Mouse (Mus musculus): Measurements from ENCODE around the gene Fgfr2.

Fgfr2 gene

GRCm38 (mm10) chr7:132939118-132939517 is 184.0 kb downstream of the Fgfr2 start:
- no peaks in the 10 kb centered on the region for H3K4me1 ChIP-seq (replicated peaks; ENCODE audit: low read depth, low read length)
- no peak overlapping the region for H3K4me3 ChIP-seq (replicated peaks; ENCODE audit: low read length)
- H3K9me3 ChIP-seq (ENCODE audit: low read length) = no peaks in the 10 kb centered on the region
- no peaks in the 10 kb centered on the region for H3K27me3 ChIP-seq (ENCODE audit: insufficient read depth, low read length)
- TF ChIP-seq CTCF (conservative IDR thresholded peaks at IDR 0.05; ENCODE audit: low read length) (no peak), NANOG (IDR thresholded peaks at IDR 0.05; ENCODE audit: borderline replicate concordance, low read length) (no peak), POU5F1 (IDR thresholded peaks at IDR 0.05; ENCODE audit: borderline replicate concordance, low read length) (no peak)
- no peaks in the 10 kb centered on the region for H3K36me3 ChIP-seq (ENCODE audit: insufficient read depth, low read length)

GRCm38 (mm10) chr7:132934743-132935142 is 188.4 kb downstream of the Fgfr2 start:
- Histone ChIP-seq H3K36me3 (ENCODE audit: insufficient read depth, low read length) (no peaks in the 10 kb centered on the region), H3K4me1 (replicated peaks; ENCODE audit: low read depth, low read length) (peaks cover 14% of the 10 kb centered on the region), H3K4me3 (replicated peaks; ENCODE audit: low read length) (no peak overlapping the region), H3K27me3 (ENCODE audit: insufficient read depth, low read length) (no peaks in the 10 kb centered on the region), H3K9me3 (ENCODE audit: low read length) (no peaks in the 10 kb centered on the region)
- TF ChIP-seq CTCF (conservative IDR thresholded peaks at IDR 0.05; ENCODE audit: low read length) (no peak), NANOG (IDR thresholded peaks at IDR 0.05; ENCODE audit: borderline replicate concordance, low read length) (no peak), POU5F1 (IDR thresholded peaks at IDR 0.05; ENCODE audit: borderline replicate concordance, low read length) (no peak)

GRCm38 (mm10) chr7:132933331-132933730 is 189.8 kb downstream of the Fgfr2 start:
- Histone ChIP-seq H3K36me3 (ENCODE audit: insufficient read depth, low read length) (no peaks in the 10 kb centered on the region), H3K27me3 (ENCODE audit: insufficient read depth, low read length) (no peaks in the 10 kb centered on the region)

GRCm38 (mm10) chr7:132931560-132932351 is 191.4 kb downstream of the Fgfr2 start:
- Histone ChIP-seq H3K9me3 (ENCODE audit: low read length) (no peaks in the 10 kb centered on the region), H3K36me3 (ENCODE audit: insufficient read depth, low read length) (no peaks in the 10 kb centered on the region), H3K4me3 (replicated peaks; ENCODE audit: low read length) (peak overlapping the region; percentile 92), H3K27me3 (ENCODE audit: insufficient read depth, low read length) (no peaks in the 10 kb centered on the region), H3K4me1 (replicated peaks; ENCODE audit: low read depth, low read length) (peaks cover 14% of the 10 kb centered on the region)
- TF ChIP-seq NANOG (IDR thresholded peaks at IDR 0.05; ENCODE audit: borderline replicate concordance, low read length) (no peak), CTCF (conservative IDR thresholded peaks at IDR 0.05; ENCODE audit: low read length) (no peak), POU5F1 (IDR thresholded peaks at IDR 0.05; ENCODE audit: borderline replicate concordance, low read length) (no peak)

More at GRCm38 (mm10) chr7:132933331-132933730, 189.8 kb downstream of the Fgfr2 start:
- TF ChIP-seq POU5F1 (IDR thresholded peaks at IDR 0.05; ENCODE audit: borderline replicate concordance, low read length) (no peak), CTCF (conservative IDR thresholded peaks at IDR 0.05; ENCODE audit: low read length) (no peak), NANOG (IDR thresholded peaks at IDR 0.05; ENCODE audit: borderline replicate concordance, low read length) (no peak)
- Histone ChIP-seq H3K4me1 (replicated peaks; ENCODE audit: low read depth, low read length) (peaks cover 14% of the 10 kb centered on the region), H3K9me3 (ENCODE audit: low read length) (no peaks in the 10 kb centered on the region), H3K4me3 (replicated peaks; ENCODE audit: low read length) (no peak overlapping the region)

DNA sequence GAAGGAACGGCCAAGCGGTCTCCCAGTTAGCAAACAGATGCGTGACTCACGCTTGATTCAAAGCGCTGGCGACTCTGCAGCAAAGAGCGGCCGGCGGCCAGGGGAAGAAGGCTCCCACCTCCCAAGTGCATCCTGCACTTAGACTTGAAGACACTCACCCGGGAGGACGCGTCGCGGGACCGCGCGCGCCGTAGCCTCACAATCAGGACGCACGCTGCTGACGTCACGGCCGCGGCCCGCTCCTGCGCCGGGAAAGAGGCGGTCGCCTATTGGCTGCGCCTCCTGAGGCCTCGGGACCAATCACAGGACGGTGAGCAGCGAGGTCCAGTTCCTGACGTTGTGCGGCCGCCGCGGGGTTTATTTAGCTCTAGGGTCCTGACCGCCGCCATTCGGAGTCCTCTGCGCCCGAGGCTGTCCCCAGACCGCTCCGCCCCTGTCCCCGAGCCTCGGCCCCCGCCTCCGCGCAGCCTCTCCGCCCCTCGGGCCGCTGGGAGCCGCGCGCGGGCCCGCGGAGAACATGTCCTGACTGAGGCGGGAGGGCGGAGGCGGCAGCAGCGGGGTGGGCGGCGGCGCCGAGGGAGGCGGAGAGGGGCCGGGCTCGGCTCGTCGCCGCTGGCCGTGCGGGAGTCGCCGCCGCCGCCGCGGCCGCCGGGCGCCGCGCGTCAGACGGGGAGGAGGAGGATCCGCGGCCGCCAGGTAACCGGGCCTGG is 192.1 kb downstream of the Fgfr2 start, which contains the start of gene Zranb1:
Zranb1 (plus strand) TSS at position 293 of the 710 bp plus-strand sequence.
- TF ChIP-seq NANOG (IDR thresholded peaks at IDR 0.05; ENCODE audit: borderline replicate concordance, low read length) = no peak
- no peak for TF ChIP-seq CTCF (conservative IDR thresholded peaks at IDR 0.05; ENCODE audit: low read length)
- no peak for TF ChIP-seq POU5F1 (IDR thresholded peaks at IDR 0.05; ENCODE audit: borderline replicate concordance, low read length)
- Histone ChIP-seq H3K27me3 (ENCODE audit: insufficient read depth, low read length) (0 out of 2 replicates have a peak, but pooled peaks cover under 1% of the 10 kb centered on the region), H3K36me3 (ENCODE audit: insufficient read depth, low read length) (no peaks in the 10 kb centered on the region), H3K4me3 (replicated peaks; ENCODE audit: low read length) (peak within 1 kb of the TSS; percentile 92), H3K4me1 (replicated peaks; ENCODE audit: low read depth, low read length) (peaks cover 14% of the 10 kb centered on the region), H3K9me3 (ENCODE audit: low read length) (no peaks in the 10 kb centered on the region)

DNA sequence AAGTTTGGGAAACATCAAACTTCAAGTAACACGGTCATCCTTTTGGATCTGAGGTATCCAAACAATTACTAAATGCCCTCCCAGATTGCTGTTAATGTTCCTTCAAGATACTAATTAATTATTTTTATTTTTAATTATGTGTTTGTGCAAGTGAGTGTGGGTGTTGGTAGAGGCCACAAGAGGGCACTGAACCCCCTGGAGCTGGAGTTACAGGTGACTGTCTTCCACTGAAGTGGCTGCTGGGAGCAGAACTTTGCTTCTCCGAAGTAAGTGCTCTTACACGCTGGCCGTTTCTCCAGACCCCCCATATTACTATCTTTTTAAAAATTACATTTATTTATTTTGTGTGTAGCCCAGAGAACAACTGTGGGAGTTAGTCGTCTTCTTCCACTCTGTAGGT is 193.1 kb downstream of the Fgfr2 start:
- H3K9me3 ChIP-seq (ENCODE audit: low read length) = no peaks in the 10 kb centered on the region
- H3K36me3 ChIP-seq (ENCODE audit: insufficient read depth, low read length) = no peaks in the 10 kb centered on the region
- H3K4me3 ChIP-seq (replicated peaks; ENCODE audit: low read length) = peak overlapping the region; percentile 92
- TF ChIP-seq CTCF (conservative IDR thresholded peaks at IDR 0.05; ENCODE audit: low read length) = peak; percentile 46
- no peak for TF ChIP-seq POU5F1 (IDR thresholded peaks at IDR 0.05; ENCODE audit: borderline replicate concordance, low read length)
- no peak for TF ChIP-seq NANOG (IDR thresholded peaks at IDR 0.05; ENCODE audit: borderline replicate concordance, low read length)
- H3K4me1 ChIP-seq (replicated peaks; ENCODE audit: low read depth, low read length) = peaks cover 14% of the 10 kb centered on the region
- H3K27me3 ChIP-seq (ENCODE audit: insufficient read depth, low read length) = peaks cover 8% of the 10 kb centered on the region

GRCm38 (mm10) chr7:132927201-132927600 is 195.9 kb downstream of the Fgfr2 start:
- H3K9me3 ChIP-seq (ENCODE audit: low read length) = no peaks in the 10 kb centered on the region
- peaks cover 2% of the 10 kb centered on the region; the same call in 1 of the 2 replicates for H3K4me1 ChIP-seq (replicated peaks; ENCODE audit: low read depth, low read length)
- no peak overlapping the region for H3K4me3 ChIP-seq (replicated peaks; ENCODE audit: low read length)
- H3K27me3 ChIP-seq (ENCODE audit: insufficient read depth, low read length) = peaks cover 8% of the 10 kb centered on the region
- no peak for TF ChIP-seq CTCF (conservative IDR thresholded peaks at IDR 0.05; ENCODE audit: low read length)
- TF ChIP-seq NANOG (IDR thresholded peaks at IDR 0.05; ENCODE audit: borderline replicate concordance, low read length) = 0 out of 2 replicates have a peak, but pooled peaks have one; percentile 16
- no peaks in the 10 kb centered on the region for H3K36me3 ChIP-seq (ENCODE audit: insufficient read depth, low read length)

DNA sequence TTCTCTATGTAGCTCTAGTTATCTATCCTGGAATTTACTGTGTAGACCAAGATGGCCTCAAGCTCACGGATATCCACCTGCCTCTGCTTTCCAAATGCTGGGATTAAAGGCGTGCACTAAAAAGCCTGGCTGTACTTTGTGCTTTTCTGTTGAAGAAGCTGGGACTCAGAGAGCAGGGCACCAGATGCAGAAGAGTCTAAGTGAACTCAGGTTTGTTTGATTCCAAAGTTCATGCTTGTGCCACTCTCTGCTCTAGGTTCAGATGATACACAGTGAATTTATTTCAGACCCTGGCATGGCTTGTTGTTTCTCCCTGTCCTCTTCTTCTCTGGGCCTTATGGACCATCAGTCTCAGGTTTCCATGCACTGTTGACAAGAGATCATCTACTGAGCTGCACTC is 197.9 kb downstream of the Fgfr2 start:
- peaks cover 8% of the 10 kb centered on the region for H3K27me3 ChIP-seq (ENCODE audit: insufficient read depth, low read length)
- no peaks in the 10 kb centered on the region for H3K9me3 ChIP-seq (ENCODE audit: low read length)
- no peaks in the 10 kb centered on the region for H3K4me1 ChIP-seq (replicated peaks; ENCODE audit: low read depth, low read length)
- TF ChIP-seq CTCF (conservative IDR thresholded peaks at IDR 0.05; ENCODE audit: low read length) (no peak), NANOG (IDR thresholded peaks at IDR 0.05; ENCODE audit: borderline replicate concordance, low read length) (no peak), POU5F1 (IDR thresholded peaks at IDR 0.05; ENCODE audit: borderline replicate concordance, low read length) (no peak)
- H3K36me3 ChIP-seq (ENCODE audit: insufficient read depth, low read length) = no peaks in the 10 kb centered on the region
- no peak overlapping the region for H3K4me3 ChIP-seq (replicated peaks; ENCODE audit: low read length)

Data from E14TG2a.4 (cell line).